Mouse (Mus musculus) NIH3T3 (cell line): ENCODE data around the gene Mcmbp.
"Not testable (repeated sequence)": the region's sequence is repeated elsewhere in the genome, so short reads cannot be mapped to it uniquely, and the experiment has no call there.

Experiments
- DNase-seq: peaks from one replicate; pipeline ENCODE4 v3.0.0-alpha.2; 2012; ENCODE audit warnings: low read depth

The Mcmbp gene

DNA sequence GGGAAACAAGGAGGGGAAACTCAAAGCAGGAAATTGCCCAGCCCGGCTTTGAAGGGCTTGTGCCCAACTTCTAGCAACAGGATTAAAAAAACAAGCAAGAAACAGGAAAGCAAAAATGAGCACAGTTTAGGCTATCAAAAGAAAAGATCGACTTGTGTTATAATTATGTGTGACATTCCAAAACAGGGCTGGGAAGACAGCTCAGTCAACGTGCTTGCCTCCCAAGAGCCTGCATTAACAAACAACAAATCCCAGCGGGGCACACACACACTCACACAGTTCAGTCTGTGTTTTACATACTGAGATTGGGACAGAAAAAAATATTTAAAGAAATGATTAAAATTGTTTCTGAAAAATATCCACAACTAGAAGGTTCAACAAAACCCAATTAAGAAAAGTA lies 22.3 kb downstream of the Mcmbp start:
- DNase-seq = no peak

DNA sequence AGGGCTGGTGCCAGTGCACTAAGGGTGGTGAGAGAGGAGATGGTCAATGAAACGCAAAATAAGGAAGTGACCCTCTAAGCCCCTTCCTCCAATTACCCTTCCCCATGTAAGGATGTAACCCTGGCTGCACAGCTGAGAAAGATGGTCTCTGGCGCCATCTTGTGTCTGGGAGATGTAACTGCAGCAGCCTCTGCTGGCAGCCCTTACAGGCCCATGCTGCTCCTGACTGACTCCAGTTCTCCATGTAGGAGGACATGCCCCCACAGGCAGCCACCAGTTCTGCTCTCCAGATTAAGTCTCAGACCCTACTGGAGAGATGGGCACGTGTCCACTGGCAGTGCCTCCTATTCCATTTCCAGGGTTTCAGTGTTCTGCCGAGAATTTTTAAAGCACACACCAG lies 34.6 kb downstream of the Mcmbp start:
- DNase-seq = peak; percentile 79

DNA sequence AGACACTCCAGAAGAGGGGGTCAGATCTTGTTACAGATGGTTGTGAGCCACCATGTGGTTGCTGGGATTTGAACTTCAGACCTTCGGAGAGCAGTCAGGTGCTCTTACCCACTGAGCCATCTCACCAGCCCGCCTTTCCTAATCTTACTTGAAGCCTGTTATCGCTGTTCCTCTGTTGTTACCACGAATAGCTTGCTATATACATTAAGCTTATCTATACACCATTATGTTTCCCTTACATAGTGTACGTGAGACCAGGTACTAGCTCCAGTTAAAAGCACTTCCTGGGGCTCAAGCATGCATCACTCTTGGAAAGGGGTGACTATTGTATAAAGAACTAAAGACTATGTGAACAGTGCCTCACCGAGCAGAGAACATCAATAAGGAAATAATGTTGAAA lies 40.3 kb downstream of the Mcmbp start:
- DNase-seq = not testable (repeated sequence)

DNA sequence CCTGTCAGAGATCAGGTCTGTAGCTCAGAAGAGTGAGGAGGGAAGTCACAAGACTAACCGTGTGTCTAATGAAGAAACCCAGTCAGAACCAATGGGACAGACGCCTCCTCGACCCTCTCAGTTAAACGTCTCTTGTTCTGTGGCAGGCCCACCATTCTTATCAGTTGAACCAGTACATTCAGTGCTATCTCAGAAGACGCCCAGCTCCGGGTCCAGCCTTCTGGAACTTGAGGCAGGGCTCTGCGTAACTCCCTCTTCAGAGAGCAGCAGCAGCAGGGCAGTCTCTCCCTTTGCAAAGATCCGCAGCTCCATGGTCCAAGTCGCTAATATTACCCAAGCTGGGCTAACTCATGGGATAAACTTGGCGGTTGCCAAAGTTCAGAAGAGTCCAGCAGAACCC lies 45.4 kb downstream of the Mcmbp start:
- no peak for DNase-seq

DNA sequence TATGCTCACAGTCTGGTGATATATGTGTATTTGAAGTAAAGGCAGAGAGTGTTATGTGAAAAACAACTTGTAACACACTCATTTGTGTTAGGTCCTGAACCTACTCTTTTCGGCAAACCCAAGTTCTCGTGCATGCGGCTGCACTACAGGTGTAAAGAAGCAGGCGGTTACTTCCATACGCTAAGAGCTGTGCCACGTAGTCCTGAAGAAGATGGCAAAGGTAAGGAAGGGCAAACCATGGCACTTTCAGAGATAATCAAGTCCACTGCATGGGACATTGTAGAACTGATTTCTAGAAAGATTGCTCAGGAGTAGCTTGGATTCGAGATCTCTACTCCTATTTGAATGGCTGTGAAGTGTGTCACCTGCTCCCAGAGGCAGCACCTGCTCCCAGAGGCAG lies 48.1 kb downstream of the Mcmbp start:
- DNase-seq = no peak

DNA sequence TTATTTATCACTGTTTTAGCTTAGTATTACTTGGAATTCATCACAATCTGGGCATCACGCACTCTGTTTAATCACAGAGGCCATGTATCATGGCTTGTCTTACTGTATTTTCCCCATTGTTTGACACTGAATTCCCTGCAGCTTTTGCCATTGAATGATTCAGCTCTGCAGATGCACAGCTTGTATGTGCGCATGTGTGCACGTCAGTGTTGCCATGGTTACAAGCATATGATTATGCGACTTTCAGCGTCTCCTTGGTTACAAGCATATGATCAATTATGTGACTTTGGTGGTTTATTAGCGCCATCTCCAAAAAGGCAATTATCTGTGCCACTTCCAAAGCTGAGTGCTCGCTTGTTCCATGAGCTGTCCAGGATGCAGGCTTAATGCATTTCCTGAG lies 49.5 kb downstream of the Mcmbp start:
- DNase-seq = no peak

DNA sequence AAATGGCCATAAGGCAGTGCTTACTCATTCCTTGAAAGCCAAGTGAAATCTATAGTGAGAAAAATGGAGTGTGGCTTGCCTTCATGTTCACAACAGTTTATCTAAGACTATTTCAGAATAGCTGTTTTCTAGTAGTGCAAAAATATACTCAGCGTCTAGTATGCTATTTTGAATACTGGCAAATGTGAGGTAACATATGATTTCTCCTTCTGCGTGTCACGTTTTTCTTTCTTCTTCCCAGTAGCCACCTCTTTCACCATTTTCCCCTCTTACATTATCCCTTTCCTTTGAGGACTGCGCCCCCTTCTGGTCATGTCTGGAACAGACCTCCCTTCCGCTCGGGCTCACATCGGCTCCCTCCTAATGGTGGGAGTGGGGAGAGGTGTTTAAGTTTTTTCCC lies 50.2 kb downstream of the Mcmbp start:
- peak; percentile 78 for DNase-seq

DNA sequence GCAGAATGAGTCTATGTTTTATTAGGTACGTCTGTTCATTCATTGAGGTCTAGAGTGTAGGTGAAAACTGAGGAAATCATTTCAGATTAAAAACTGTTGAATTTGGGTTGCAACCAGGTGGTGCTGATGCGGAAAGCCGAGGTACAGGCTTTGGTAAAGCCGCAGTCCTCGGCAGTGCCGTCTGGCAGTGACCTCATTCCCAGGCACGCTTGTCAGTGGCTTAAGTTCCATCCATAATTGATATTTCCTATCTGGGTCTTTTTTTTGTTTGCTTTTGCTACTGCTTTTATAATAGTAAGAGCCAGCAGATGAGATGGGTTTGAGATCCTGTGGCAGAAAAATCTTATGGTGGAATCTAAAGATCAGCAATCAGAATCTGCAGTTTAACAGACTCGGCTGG lies 50.9 kb downstream of the Mcmbp start:
- no peak for DNase-seq

DNA sequence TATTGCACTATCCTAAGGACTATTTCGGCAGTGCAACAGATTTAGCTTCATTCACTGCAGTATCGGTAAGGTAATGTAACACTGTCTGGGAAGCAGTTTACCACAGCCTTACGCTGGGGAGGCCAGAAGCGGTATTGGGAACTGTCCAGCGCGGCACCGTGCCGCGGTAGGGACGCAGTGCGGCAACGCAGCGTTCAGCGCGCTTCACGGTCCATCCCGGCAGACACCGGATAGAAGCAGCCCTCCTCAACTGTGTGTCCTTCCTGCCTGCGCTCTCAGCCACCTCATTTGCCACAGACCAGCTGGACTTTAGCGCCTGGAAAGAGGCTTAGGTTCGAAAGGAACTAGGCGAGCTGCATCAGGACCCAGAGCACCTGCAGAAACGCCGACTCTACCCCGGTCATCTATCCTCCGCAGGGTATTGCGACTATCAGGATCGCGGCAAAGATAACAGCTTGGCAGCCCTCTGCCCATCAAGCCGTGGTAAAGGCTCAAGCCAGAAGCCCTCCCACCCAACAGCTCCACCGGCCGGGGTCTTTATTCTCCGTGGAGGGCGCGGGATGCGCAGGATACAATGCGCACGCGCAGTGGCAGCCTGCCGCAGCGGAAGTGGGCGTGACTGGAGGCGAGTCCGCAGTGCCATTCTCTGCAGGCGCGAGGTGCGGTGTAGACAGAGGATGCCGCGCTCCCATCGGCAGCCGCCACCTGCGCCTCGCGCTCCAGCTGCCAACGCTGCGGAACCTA lies 52.3 kb downstream of the Mcmbp start:
- DNase-seq = peak; percentile 26

DNA sequence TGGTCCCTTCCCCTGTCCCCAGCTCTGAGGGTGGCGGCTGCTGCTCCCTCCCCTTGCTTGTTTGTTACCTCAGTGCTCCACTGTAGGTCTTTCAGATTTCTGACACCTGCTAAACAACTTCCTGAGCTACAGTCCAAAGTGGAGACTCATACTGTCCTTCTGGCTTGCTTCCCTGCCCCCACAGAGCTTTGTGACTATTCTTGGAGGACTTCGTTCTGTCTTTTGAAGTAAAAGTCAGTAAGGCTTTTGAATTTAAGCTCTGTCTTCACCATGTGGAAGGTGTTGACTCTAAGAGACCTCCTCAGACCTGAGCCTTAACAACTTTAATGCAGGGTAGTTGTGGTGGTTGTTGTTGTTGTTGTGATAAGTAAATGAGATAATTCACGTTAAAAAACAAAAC lies 61.7 kb downstream of the Mcmbp start:
- DNase-seq = no peak

DNA sequence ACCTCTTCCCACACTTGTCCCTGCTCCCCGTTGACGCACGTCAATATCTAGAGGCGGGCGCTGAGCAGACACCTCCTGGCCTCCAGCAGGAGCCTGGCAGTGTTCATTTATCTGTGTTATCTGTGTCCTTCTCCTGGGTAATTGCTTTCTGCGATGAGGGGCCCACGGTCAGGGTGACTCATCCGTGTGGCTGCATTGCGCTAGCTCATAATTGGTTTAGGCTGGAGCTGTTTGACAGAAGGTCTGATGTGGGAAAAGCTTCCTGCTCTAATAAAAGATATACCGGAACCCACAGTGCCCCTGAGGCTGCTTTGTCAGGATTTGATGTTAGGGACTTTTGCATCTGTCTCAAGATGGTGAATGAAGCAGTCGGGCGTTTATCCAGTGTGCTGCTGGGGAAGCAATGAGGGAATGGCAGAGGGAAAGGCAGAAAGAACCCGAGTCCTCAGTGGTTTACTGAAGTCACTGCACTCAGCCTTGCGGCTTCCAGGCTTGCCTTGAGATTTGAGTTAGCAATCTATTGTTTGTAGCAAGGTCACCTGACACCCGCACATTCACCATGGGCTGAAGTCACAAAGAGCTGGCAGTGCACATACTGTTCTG lies 67.8 kb downstream of the Mcmbp start:
- DNase-seq = peak; percentile 75

DNA sequence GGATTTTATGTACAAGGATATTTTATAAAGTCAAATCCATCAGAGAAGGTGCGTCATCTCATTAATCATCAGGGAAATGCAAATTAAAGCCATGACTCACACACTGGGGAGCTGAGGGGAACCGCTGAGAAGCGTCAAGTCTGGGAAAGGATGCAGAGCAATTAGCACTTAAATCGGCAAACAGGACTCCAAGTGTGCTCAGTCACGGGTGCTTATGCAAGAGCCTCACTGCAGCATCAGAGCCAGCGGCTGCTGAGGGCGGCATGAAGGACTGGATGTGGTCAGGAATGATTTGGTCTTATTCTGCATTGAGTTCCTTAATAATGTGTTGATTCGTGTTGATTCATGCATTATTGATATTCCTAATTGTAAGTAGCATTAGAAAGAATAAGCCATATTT lies 68.3 kb downstream of the Mcmbp start:
- peak; percentile 78 for DNase-seq

DNA sequence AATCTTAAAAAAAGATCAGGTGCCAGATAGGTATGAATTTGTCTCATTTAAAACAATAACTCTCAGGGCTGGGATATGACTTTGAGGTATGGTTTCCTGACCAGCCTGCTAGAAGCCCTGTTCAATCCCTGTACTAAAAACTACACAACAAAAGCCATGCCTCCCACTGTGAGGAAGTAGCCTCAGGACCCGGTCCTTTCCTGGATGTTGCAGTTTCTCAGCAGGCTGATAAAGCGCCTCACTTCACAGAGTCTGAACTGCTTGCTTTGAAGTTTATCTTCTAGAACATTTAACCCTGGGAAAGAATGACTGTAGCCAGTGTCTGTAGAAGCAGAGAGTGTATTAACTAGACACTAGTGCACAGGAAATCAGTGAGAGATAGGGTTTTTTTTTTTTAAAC lies 71.5 kb downstream of the Mcmbp start:
- DNase-seq = no peak

DNA sequence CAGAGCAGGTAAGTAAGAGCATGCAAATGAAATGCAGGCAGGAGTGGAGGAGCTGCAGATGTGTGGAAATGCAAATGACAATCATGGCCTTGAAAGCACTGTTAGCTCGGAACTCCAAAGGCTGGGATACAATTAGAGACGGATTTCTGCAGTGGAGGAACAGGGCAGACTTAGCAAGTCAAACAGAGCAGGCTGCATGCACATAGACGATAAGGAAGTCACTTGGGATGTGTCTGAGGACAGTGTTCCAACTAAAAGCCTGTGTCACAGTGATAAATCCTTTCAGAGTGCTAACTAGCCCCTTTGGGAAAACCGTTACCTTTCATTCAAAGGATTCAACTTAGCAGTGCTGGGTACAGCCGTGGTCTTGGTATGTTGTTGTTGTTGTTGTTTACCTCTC lies 72.5 kb downstream of the Mcmbp start:
- DNase-seq = no peak

DNA sequence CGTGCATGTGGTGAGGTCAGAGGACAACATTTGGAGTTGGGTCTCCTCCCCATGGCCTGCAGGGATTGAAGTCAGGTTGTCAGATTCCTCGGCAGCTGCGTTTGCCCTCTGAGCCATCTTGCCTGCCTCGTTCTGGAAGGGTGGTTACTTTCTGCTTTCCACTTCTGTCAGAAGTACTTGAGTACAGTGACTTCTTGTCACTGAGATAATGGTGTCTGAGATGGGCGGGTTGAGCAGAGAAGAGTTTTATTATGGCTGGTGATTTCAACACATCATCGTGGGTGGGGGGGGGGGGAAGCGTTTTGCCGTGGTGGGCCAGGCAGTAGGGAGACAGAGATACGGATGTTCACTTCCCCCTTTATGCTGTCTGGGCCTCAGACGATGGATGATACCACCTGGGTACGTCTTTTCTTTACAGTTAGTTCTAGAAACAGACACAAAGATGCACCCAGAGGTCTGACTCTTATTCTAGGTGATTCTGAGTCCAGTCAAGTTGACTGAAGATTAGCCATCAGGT lies 75.4 kb downstream of the Mcmbp start:
- DNase-seq = no peak

DNA sequence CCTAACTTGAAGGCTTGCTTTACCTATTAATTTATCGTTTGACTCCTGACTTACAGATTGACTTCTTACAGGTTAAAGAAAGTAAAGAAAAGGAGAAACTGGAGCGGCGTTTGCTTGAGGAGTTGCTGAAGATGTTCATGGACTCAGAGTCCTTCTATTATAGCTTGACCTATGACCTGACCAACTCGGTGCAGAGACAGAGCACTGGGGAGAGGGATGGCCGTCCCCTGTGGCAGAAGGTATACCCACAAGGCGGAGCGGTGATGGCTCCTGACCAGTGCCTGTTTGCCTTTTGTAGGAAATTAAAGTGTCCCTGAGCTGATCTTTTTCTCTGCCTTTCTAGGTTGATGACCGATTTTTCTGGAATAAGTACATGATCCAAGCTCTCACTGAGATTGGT lies 76.4 kb downstream of the Mcmbp start:
- no peak for DNase-seq

DNA sequence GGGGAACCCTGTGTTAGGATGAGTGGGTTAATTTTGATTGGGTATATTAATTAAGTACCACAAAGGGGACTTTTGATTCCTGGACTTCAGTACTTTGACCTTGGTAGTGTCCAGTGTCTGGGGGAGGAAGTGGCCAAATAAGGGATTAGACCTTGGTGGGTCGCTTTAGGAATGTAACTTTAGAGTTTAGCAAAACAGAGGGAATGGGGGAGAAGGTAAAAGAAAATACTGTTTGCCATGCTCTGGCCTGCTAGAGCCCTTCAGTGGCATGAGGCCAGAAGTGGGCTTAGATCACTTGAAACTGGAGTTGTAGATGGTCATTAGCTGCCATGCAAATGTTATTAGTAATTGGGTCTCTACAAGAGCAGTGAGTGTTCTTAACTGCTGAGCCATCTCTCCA lies 83.3 kb downstream of the Mcmbp start:
- no peak for DNase-seq
